Mouse (Mus musculus) left cerebral cortex, postnatal 10 days (tissue): ENCODE results near the gene Ccl6. TPM values are rescaled to one million over a fixed set of nuclear protein-coding genes. Genes with fewer than 3 reads are reported as not detected.

Experiments
- total RNA-seq, 2 experiments: library from RNA; stranded (reverse); gene quantifications; 2 replicates each; pipeline ENCODE4 v1.2.3; 2021

Gene Ccl6
- total RNA-seq, 2 experiments from 2014 or later: 0.97 to 1.6 TPM

Other genes with a start within 250 kb of the Ccl6 start
- gene Rasl10b, start 183.9 kb downstream of the Ccl6 start, total RNA-seq: 100 to 1,000 TPM; 191 to 201 TPM
- gene Gas2l2, start 163.6 kb downstream of the Ccl6 start, total RNA-seq: under 1 TPM in 1 of 2 experiments, not detected in 1; 0.18 TPM
- not detected for gene 1700020L24Rik, start 155.4 kb downstream of the Ccl6 start, total RNA-seq
- gene Mmp28, start 130.0 kb downstream of the Ccl6 start, total RNA-seq: 1 to 10 TPM; 3.4 to 4.0 TPM
- gene Taf15, start 120.0 kb downstream of the Ccl6 start, total RNA-seq: 10 to 100 TPM; 68.8 to 71.9 TPM
- not detected for gene Heatr9, start 70.9 kb downstream of the Ccl6 start, total RNA-seq
- gene Ccl5, start 62.6 kb downstream of the Ccl6 start, total RNA-seq: not detected
- gene Ccl9, start 14.5 kb downstream of the Ccl6 start, total RNA-seq: 1 to 10 TPM; 1.5 to 3.6 TPM
- not detected for gene Rpl9-ps1, start 52.5 kb upstream of the Ccl6 start, total RNA-seq
- gene Ccl3, start 56.3 kb upstream of the Ccl6 start, total RNA-seq: under 1 TPM in 1 of 2 experiments, not detected in 1; 0.81 TPM
- gene Ccl4, start 69.5 kb upstream of the Ccl6 start, total RNA-seq: not detected
- gene Wfdc17, start 110.9 kb upstream of the Ccl6 start, total RNA-seq: not detected
- 1 to 10 TPM in 1 of 2 experiments, under 1 TPM in 1; 0.75 to 1.3 TPM for gene Wfdc18, start 115.9 kb upstream of the Ccl6 start, total RNA-seq
- not detected for gene Wfdc21, start 153.9 kb upstream of the Ccl6 start, total RNA-seq
- gene Heatr6, start 160.6 kb upstream of the Ccl6 start, total RNA-seq: 10 to 100 TPM; 17.9 to 18.9 TPM